Mouse (Mus musculus): ENCODE results near the gene Tex29. TPM values are rescaled to one million over a fixed set of nuclear protein-coding genes. Genes with fewer than 3 reads are reported as not detected.

Gene Tex29
- polyA plus RNA-seq, 1 experiment from 2014 or later = 0.48 TPM

- Histone ChIP-seq H3K4me2 (no peak overlapping the region), H3K9me3 (peaks cover 5% of the 10 kb centered on the region; the same call in 1 of the 2 replicates), H3K36me3 (no peaks in the 10 kb centered on the region), H3K9ac (no peak overlapping the region), H3K4me3 (no peak overlapping the region), H3K4me1 (no peaks in the 10 kb centered on the region; the same call in 1 of the 2 replicates), H3K27ac (replicated peaks) (no peak overlapping the region), H3K27me3 (replicated peaks) (no peaks in the 10 kb centered on the region; the same call in 1 of the 2 replicates)
- ATAC-seq (ENCODE audit: extremely low read depth, insufficient number of reproducible peaks, low FRiP score, low TSS enrichment) = no peak
- WGBS = 67% methylated on average over 12 of the region's 12 CpGs
Observed at GRCm38 (mm10) chr8:11885881-11886699, 45.8 kb downstream of the Tex29 start.

GRCm38 (mm10) chr8:11886824-11887223 lies 46.5 kb downstream of the Tex29 start:
- H3K27ac ChIP-seq (replicated peaks) = no peak overlapping the region
- H3K36me3 ChIP-seq = no peaks in the 10 kb centered on the region
- H3K9me3 ChIP-seq = peaks cover 5% of the 10 kb centered on the region; the same call in 1 of the 2 replicates
- no peak overlapping the region for H3K9ac ChIP-seq
- H3K4me3 ChIP-seq = no peak overlapping the region
- no peaks in the 10 kb centered on the region; the same call in 1 of the 2 replicates for H3K27me3 ChIP-seq (replicated peaks)
- H3K4me2 ChIP-seq = no peak overlapping the region
- H3K4me1 ChIP-seq = no peaks in the 10 kb centered on the region; the same call in 1 of the 2 replicates
- no peak for ATAC-seq (ENCODE audit: extremely low read depth, insufficient number of reproducible peaks, low FRiP score, low TSS enrichment)
- 81% methylated on average over 2 of the region's 2 CpGs for WGBS

GRCm38 (mm10) chr8:11889156-11890018 lies 49.1 kb downstream of the Tex29 start:
- H3K4me2 ChIP-seq = no peak overlapping the region
- H3K27ac ChIP-seq (replicated peaks) = no peak overlapping the region
- ATAC-seq (ENCODE audit: extremely low read depth, insufficient number of reproducible peaks, low FRiP score, low TSS enrichment) = no peak

GRCm38 (mm10) chr8:11892756-11893155 lies 52.5 kb downstream of the Tex29 start:
- H3K4me1 ChIP-seq = no peaks in the 10 kb centered on the region
- no peak for ATAC-seq (ENCODE audit: extremely low read depth, insufficient number of reproducible peaks, low FRiP score, low TSS enrichment)
- H3K9ac ChIP-seq = no peak overlapping the region
- H3K9me3 ChIP-seq = no peaks in the 10 kb centered on the region
- H3K36me3 ChIP-seq = no peaks in the 10 kb centered on the region
- no peak overlapping the region for H3K27ac ChIP-seq (replicated peaks)
- H3K4me2 ChIP-seq = no peak overlapping the region
- H3K27me3 ChIP-seq (replicated peaks) = peaks cover 7% of the 10 kb centered on the region
- WGBS = 53% methylated on average over 2 of the region's 2 CpGs
- H3K4me3 ChIP-seq = no peak overlapping the region

More at GRCm38 (mm10) chr8:11889156-11890018, 49.1 kb downstream of the Tex29 start:
- H3K9me3 ChIP-seq = no peaks in the 10 kb centered on the region
- 72% methylated on average over 7 of the region's 7 CpGs for WGBS
- no peaks in the 10 kb centered on the region; the same call in 1 of the 2 replicates for H3K27me3 ChIP-seq (replicated peaks)
- H3K36me3 ChIP-seq = no peaks in the 10 kb centered on the region
- H3K4me1 ChIP-seq = no peaks in the 10 kb centered on the region; the same call in 1 of the 2 replicates
- H3K4me3 ChIP-seq = no peak overlapping the region
- H3K9ac ChIP-seq = no peak overlapping the region

GRCm38 (mm10) chr8:11896022-11896662 lies 55.9 kb downstream of the Tex29 start:
- Histone ChIP-seq H3K4me2 (no peak overlapping the region), H3K27me3 (replicated peaks) (peaks cover 28% of the 10 kb centered on the region), H3K4me1 (no peaks in the 10 kb centered on the region), H3K9ac (no peak overlapping the region), H3K27ac (replicated peaks) (no peak overlapping the region), H3K4me3 (no peak overlapping the region), H3K36me3 (no peaks in the 10 kb centered on the region), H3K9me3 (no peaks in the 10 kb centered on the region)
- 82% methylated on average over 13 of the region's 13 CpGs for WGBS
- ATAC-seq (ENCODE audit: extremely low read depth, insufficient number of reproducible peaks, low FRiP score, low TSS enrichment) = no peak

GRCm38 (mm10) chr8:11896677-11897076 lies 56.4 kb downstream of the Tex29 start:
- H3K36me3 ChIP-seq = no peaks in the 10 kb centered on the region
- H3K4me2 ChIP-seq = no peak overlapping the region
- no peaks in the 10 kb centered on the region for H3K4me1 ChIP-seq
- ATAC-seq (ENCODE audit: extremely low read depth, insufficient number of reproducible peaks, low FRiP score, low TSS enrichment) = no peak
- H3K27ac ChIP-seq (replicated peaks) = no peak overlapping the region
- no peaks in the 10 kb centered on the region for H3K9me3 ChIP-seq
- no peak overlapping the region for H3K4me3 ChIP-seq
- no peak overlapping the region for H3K9ac ChIP-seq
- peaks cover 28% of the 10 kb centered on the region for H3K27me3 ChIP-seq (replicated peaks)
- WGBS = 86% methylated on average over 10 of the region's 10 CpGs

GRCm38 (mm10) chr8:11898814-11899213 lies 58.5 kb downstream of the Tex29 start:
- no peaks in the 10 kb centered on the region for H3K9me3 ChIP-seq
- H3K27me3 ChIP-seq (replicated peaks) = peaks cover 32% of the 10 kb centered on the region
- H3K9ac ChIP-seq = no peak overlapping the region
- H3K27ac ChIP-seq (replicated peaks) = no peak overlapping the region
- no peak overlapping the region for H3K4me3 ChIP-seq
- 67% methylated on average over 1 of the region's 1 CpGs for WGBS
- H3K36me3 ChIP-seq = no peaks in the 10 kb centered on the region
- no peak overlapping the region for H3K4me2 ChIP-seq
- H3K4me1 ChIP-seq = no peaks in the 10 kb centered on the region
- no peak for ATAC-seq (ENCODE audit: extremely low read depth, insufficient number of reproducible peaks, low FRiP score, low TSS enrichment)

Other genes starting within 250 kb of the Tex29 start
- 51.4 and 55.3 TPM in 2 replicates for gene Ankrd10, start 204.7 kb upstream of the Tex29 start, polyA plus RNA-seq (2015; fragmentation: Nextera tagmentation; extraction: Ambion mirVana)
- gene 1700016D06Rik, start 139.4 kb upstream of the Tex29 start, polyA plus RNA-seq (2015; fragmentation: Nextera tagmentation; extraction: Ambion mirVana) = not detected in 2 replicates
- 44.8 and 45.8 TPM in 2 replicates for gene Arhgef7, start 112.8 kb upstream of the Tex29 start, polyA plus RNA-seq (2015; fragmentation: Nextera tagmentation; extraction: Ambion mirVana)

Measured in heart, embryonic 13.5 days (tissue).